Mouse (Mus musculus) ES-CJ7 (cell line): Measurements from ENCODE around the gene Maml3.

Source experiments
- DNase-seq: peaks from one replicate; pipeline ENCODE4 v3.0.0; 2011; ENCODE audit warnings: low read depth, low spot score

The Maml3 gene

DNA sequence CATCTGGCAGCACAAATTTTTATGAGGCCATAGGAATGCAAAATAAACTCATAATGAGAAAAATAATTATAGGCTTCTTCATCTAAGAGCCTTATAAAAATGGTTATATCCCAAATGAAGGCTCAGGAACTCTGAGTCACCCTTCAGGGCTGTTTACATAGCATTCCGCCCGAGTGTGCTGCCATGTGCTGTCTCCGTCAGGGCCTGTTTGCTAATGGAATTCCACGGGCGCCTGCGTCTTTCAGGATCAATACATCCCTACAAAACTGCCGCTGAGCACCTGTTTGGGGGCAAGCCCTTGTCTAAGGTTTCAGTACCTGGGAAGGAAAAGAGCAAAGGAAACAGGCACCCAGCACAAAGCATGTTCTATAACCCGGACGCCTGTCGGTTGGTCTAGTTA is 279.3 kb downstream of the Maml3 start:
- DNase-seq: no peak

DNA sequence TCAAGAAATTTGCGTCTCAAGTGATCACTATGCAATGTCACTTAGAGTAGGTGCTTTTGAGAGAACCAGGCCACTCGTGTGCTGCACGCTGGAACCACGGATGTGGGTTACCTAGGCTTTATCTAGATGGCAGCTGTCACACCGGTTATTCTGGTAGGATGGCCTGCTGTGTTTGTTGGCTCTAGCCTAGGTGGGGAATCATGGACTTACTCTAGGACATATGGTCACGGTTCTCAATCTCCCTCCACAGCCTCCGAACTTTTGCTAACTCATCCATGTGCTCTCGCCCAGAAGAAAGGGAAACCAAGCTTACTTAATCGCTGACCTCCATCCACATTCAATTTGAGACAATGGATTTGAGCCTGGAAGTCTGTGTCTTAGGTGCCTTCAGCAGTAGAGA is 280.4 kb downstream of the Maml3 start:
- DNase-seq: no peak

GRCm38 (mm10) chr3:51821551-51821950 is 283.3 kb downstream of the Maml3 start:
- DNase-seq: no peak

DNA sequence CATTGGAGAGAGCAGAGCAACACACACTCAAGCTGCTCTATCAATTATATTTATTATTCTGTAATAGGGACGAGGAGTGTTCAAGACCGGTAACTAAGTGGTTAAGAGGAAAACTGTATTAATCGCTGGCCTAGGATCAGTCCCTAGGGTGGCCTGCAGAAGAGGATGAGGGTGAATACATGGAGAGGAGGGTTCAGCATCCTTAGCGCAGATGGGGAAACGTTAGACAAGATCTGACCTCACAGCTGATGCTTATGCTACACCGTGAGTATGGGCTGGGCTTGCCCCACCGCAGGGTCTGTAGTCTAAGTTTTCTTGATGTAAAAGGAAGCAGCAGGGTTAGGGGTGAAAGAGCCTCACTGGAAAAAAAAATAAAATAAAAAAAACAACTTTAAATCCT is 285.8 kb downstream of the Maml3 start:
- no peak for DNase-seq

DNA sequence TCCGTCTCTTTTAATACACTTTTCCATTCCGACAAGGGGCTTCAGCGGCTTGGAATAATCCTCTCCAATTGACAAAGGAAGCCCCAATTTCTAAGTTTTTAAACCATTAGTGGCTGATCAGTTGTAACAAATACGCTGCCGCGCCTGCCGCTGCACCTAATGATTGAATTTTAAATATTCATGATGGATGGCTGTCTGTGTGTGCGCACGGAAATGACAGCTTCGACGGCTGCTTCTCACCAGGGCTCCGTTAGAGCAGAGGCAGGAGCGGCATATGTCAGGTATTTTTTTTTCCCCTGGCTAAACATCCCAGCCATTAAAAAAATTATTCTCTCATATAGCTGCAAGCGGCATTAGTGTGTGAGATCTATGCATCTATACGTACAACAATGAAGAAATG is 287.0 kb downstream of the Maml3 start:
- DNase-seq: no peak

- DNase-seq: no peak
Measured at GRCm38 (mm10) chr3:51817329-51817728, 287.5 kb downstream of the Maml3 start.

GRCm38 (mm10) chr3:51816517-51817285 is 288.2 kb downstream of the Maml3 start:
- no peak for DNase-seq

GRCm38 (mm10) chr3:51814073-51814472 is 290.8 kb downstream of the Maml3 start:
- DNase-seq: no peak

GRCm38 (mm10) chr3:51813186-51813585 is 291.7 kb downstream of the Maml3 start:
- no peak for DNase-seq

- DNase-seq: no peak
Measured at GRCm38 (mm10) chr3:51810731-51811130, 294.1 kb downstream of the Maml3 start.

- DNase-seq: no peak
Measured at GRCm38 (mm10) chr3:51809822-51810221, 295.1 kb downstream of the Maml3 start.

- no peak for DNase-seq
Measured at GRCm38 (mm10) chr3:51807981-51808870, 296.6 kb downstream of the Maml3 start.

GRCm38 (mm10) chr3:51805488-51806318 is 299.2 kb downstream of the Maml3 start:
- no peak for DNase-seq

GRCm38 (mm10) chr3:51803903-51804302 is 301.0 kb downstream of the Maml3 start:
- no peak for DNase-seq

- DNase-seq: no peak
Measured at GRCm38 (mm10) chr3:51799650-51800049, 305.2 kb downstream of the Maml3 start.

DNA sequence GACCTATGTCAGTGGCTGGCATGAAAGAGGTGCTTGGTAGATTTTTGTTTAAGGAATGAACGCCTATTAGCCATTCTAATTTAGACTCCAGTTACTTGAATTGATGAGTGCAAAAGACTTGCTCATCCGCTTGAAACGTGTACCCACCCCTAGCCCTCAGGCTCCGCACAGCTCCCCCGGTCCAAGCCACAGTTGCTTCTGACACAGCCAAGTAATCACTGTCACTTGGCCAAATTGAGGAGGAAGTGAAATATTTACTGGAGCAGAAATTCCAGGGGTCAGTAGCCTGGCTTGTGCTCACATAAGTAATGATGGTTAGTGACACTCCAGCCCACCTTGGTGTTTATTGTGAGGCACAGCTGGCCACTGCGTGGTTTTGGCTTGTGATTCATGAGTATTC is 308.0 kb downstream of the Maml3 start:
- no peak for DNase-seq

DNA sequence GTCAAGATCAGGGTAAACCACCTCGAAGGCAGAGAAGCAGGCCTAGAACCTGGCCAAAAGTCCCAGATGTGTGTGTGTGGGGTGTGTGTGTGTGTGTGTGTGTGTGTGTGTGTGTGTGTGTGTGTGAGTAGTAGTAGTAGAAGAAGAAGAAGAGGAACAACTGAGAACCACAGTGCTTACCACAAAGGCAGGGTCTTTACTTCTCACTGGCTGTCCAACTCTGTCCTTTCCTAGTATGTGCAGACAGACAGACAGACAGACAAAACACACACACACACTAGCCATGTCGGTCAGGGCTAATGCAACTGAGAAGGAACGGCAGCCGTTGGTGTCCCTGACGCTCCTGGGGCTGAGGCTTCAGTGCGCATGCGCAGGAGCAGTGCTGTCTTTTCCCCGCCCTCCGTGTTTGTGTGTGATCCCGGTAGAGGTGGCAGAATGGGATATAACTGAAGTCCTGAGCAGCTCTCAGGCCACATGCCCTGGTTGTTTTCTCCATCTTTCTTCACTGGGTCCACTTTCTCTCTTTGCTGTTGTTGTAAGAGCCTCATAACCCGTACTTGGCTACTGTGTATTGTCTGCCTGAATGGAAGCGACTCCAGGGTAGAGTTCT is 308.6 kb downstream of the Maml3 start:
- DNase-seq: peak; percentile 5

GRCm38 (mm10) chr3:51791542-51791941 is 313.3 kb downstream of the Maml3 start:
- no peak for DNase-seq

DNA sequence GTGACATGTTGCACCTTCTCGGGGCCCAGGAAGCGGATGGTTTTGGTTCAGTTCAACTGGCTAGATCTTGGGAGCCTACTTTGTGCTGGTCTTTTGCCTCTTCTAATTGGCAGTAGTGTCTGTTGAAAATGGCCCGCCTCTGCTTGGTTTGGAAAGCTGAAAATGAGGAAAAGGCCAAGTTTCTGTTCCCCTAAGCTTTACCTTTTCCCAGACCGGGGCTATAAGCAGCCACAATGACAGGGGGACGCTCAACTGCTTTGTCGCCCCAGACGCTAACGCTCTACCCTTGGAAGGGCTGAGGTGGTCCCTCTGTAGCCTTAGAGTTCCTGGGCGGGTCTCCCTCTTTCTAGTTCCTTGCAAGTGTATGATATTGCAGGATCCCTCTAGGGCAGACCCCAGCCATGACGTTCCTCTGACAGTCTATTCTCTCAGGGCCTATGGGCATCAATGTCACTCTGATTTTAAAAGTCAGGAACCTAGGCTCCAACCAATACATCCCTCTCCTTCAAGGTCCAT is 315.4 kb downstream of the Maml3 start:
- no peak for DNase-seq

DNA sequence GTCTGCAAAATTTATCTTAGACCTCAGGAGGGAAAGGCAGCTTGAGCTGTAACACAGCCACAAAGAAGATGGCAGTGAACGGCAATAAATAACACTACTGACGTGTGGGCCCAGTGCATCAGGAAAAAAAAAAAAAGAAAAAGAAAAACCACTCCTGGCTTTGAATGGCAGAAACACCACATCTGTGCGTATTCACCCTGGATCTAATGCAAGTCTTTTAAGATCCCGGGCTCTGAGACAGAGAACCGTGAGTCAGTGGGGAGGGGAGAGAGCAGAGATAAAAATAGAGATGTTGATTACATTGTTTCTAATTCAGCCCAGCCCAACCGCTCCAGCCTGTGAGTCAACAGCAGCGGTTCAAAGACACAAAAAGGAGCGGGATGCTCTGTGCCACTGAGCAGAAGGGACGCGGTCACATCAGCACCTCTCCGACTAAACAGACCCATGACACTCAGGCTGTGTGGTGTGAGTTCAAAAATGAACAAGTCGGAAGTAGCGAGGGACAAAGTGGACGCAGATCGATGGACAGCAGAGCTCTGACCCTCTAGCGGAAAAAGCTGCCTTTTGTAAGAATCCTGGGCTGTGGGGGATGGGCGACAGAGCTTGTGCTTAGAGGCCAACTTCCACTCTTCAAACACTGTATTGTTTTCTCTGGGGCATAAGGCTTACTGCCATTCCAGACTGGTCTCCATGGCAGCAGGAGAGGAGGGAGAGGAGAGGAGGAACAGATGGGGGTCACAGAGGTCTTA is 316.1 kb downstream of the Maml3 start:
- DNase-seq: no peak

GRCm38 (mm10) chr3:51787945-51788344 is 316.9 kb downstream of the Maml3 start:
- DNase-seq: no peak
